Mouse (Mus musculus): ENCODE results near the gene Gas7. TPM values are rescaled to one million over a fixed set of nuclear protein-coding genes. Genes with fewer than 3 reads are reported as not detected.

The Gas7 gene
- total RNA-seq, 2 experiments from 2014 or later: 371 to 375 TPM

Other genes with a start within 250 kb of the Gas7 start
- gene Myh4, start 217.4 kb upstream of the Gas7 start, total RNA-seq (2021): under 1 TPM; 0.28 to 0.34 TPM
- under 1 TPM; 0.64 to 0.89 TPM for gene Myh8, start 178.3 kb upstream of the Gas7 start, total RNA-seq (2021)
- under 1 TPM; 0.14 to 0.28 TPM for gene Myh13, start 133.8 kb upstream of the Gas7 start, total RNA-seq (2021)
- gene Rcvrn, start 239.9 kb downstream of the Gas7 start, total RNA-seq (2021): 1 to 10 TPM; 1.5 to 2.4 TPM

Data from left cerebral cortex, postnatal 4 days (tissue).